Mouse (Mus musculus) 3134 (cell line): ENCODE results near the gene Gm28048.

Experiments used
- DNase-seq: peaks from one replicate; pipeline ENCODE4 v3.0.0-alpha.2; 2011; ENCODE audit warnings: low spot score; ENCODE audit not compliant: insufficient read length; ENCODE audit errors: extremely low read depth

Gm28048 gene

DNA sequence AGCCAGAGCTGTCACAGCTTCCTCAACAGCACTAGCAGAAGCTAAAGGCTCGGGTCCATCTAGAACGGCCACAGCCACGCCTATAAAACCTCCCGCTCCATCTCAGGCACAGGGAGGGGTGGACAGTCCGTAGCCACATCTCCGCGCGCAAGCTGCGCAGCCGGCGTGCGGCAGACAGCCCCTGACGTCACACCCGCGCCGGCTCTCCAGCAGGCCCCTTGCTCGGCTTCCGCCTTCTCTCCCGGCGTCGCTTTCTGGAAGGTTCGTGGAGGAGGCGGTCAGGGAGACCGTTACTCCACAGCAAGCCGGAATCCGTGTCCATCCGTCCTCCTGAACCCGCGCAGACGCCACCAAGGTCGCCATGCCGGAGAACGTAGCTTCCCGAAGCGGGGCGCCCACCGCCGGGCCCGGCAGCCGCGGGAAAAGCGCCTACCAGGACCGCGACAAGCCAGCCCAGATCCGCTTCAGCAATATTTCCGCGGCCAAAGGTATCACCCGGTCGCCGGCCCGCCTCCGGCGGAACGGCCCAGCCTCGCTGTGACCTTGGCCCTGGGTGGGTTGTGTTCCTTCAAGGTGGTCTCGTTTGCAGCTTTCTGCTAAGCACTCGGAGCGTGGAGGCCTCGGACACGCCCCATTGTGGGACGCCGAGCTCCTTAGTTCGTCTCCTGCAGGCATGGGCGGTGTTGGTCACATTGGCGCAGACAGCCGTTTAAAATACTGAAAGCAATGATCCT lies 8.7 kb upstream of the Gm28048 start, which contains the start of gene Cct4:
TSS of gene Cct4 (plus strand) at position 127 of the 734 bp plus-strand sequence.
- peak; percentile 99 for DNase-seq

DNA sequence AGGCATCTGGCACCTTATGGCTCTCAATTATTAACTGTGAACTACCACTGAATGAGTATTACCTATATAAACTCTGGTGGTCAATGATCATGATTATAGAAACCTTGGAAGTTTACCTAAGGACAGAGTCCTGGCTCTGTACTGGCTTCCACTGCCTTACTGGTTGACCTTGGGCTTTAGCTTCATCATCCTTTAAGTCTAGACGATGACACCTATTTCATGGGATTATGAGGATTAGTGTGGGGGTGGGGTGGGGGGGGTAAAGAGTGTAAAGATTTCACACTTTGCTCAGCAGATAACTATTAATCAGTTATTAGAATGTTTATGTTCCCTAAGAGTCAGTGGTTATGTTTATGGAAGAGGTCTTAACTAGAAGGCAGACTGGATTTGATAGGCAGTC lies 7.9 kb upstream of the Gm28048 start:
- no peak for DNase-seq

DNA sequence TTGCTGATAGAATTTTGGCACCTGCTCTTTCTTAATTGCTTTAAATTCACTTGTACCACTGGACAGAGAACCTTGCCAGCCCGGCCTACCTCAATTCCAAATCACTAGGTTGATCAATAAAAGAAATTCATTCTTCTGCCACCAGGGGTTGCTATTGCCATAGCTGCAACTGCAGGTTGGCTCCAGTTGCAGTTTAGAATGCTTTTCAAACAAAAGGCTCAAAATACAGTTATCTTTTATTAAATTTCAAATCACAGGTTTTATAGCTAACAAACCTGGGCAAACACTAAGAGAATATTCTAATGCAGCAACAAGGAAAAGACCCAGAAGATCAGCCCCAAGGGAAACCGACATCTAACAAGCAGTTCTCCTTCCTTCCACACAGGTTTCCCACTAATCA lies 5.5 kb upstream of the Gm28048 start:
- peak; percentile 32 for DNase-seq

DNA sequence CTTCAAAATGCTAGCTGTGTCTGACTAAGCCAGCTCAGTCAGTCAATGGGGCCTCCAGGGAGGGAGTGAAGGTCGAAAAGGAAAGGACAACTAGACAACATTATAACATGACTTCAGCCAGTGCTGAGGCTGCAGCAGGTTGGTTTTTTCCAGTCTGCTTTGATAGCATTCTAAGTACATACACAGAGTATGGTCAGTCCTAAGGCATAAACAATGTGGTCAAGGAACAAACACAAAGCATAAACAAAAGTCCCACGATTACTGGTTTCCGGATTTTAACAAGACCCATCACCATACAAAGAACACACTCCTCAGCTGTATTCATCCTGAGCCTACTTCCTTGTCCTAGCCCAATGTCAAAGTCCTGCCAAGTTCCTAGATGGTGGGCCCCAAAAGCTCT lies 3.6 kb upstream of the Gm28048 start:
- DNase-seq = no peak

DNA sequence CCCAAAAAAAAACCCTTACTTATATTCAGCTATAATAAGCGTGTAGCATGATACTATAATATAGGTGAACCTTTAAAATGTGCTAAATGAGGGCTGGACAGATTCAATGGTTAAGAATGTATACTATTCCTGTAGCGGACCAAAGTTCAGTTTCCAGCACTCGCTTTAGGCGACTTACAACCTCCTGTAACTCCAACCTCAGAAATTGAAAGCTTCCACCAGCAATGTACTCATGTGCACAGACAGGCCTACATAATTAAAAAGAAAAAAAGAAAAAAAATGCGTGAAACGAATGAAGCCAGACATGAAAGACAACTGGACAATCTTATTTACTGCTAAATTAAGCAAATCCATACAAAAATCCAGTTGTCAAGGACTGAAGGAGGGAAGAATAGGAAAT lies 956 bp upstream of the Gm28048 start:
- no peak for DNase-seq

DNA sequence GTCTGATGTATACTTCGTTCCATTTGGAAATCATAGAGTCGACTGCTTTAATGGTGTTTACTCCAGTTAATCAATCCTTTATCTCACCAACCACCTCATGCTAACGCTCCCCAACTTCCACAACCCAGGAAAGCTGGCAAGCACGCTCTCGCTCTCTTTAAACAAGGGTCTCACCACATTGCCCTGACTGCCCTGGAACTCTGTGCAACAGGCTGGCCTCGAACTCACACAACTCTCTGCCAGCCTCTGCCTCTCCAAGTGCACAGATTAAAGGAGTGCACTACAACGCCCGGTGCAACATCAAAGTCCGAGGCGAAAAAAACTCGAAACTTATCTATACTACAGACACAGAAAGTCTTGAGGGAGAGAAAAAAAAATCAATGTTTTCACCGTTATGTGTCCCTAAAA lies 343 bp downstream of the Gm28048 start:
- DNase-seq = no peak

DNA sequence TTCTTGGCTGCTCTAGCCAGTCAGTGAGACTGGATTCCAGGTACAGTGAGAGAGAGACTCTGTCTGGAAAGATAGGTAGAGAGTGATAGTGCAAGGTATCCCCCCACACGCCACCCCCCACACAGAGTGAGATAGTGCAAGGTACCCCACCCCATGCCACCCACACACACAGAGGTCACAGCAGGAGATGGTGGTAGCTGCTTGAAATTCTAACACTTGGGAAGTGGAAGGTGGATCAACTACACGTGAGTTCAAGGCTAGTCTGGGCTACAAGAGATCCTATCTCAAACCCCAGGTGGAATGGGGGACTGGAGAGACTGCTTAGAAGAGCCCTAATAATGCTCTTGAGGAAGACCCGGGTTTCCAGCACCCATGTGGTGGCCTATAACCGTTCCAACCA lies 849 bp downstream of the Gm28048 start:
- DNase-seq = no peak

DNA sequence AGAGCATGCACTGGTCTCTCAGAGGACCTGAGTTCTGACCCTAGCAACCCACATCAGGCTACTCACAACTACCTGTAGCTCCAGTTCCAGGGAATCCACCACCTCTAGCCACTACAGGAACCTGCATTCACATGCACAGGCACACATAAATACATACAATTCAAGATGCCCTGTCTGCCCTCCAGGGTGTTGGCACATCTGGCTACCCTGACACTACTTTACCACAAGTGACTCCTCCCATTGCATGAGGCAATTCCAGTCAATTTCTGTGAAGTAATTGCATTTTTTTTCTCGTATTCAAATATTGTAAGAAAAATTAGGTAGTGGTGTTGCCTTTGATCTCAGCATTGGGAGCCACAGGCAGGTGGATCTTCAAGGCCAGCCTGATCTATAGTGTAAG lies 2.7 kb downstream of the Gm28048 start:
- DNase-seq = no peak

DNA sequence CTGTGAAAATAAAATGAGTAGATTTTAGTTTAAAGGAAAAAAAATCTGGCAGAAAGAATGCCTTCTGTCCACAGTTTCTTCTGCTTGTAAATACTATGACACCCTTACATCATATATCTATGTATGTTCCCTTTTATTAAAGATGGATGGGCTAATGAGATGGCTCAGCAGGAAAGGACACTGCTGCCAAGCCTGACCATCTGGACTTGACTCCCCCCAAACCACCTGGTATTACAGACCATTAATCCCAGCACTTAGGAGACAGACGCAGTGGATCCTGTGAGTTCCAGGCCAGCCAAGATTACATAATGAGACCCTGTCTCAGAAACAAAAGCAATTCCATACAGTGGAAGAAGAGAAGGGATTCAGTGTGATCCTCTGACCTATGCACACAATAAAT lies 3.2 kb downstream of the Gm28048 start:
- DNase-seq = no peak

DNA sequence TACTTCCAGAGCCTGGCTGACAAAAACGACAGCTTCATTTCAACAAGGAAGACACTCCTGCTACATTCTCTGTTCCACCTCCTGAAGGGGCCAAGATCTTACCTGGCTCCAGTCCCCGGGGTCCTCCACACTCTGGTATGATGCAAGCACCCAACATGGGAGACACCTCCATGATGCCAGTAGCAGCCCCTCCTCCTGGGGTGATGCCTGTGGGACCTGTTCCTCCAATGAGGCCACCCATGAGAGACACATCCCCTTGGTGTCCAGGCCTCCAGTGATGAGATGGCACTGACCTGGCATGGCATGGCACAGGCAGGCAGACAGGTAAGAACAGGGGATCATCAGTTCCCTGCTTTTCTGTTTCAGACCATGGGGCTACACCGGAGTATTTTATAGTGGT lies 3.7 kb downstream of the Gm28048 start:
- no peak for DNase-seq

DNA sequence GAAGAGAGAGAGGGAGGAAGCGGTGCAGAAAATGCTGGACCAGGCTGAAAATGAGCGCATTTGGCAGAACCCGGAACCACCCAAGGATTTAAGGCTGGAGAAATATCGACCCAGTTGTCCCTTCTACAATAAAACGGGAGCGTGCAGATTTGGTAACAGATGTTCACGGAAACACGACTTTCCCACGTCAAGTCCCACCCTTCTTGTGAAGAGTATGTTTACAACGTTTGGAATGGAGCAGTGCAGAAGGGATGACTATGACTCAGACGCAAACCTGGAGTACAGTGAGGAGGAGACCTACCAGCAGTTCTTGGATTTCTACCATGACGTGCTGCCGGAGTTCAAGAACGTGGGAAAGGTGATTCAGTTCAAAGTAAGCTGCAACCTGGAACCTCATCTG lies 8.3 kb downstream of the Gm28048 start:
- DNase-seq = peak; percentile 47

DNA sequence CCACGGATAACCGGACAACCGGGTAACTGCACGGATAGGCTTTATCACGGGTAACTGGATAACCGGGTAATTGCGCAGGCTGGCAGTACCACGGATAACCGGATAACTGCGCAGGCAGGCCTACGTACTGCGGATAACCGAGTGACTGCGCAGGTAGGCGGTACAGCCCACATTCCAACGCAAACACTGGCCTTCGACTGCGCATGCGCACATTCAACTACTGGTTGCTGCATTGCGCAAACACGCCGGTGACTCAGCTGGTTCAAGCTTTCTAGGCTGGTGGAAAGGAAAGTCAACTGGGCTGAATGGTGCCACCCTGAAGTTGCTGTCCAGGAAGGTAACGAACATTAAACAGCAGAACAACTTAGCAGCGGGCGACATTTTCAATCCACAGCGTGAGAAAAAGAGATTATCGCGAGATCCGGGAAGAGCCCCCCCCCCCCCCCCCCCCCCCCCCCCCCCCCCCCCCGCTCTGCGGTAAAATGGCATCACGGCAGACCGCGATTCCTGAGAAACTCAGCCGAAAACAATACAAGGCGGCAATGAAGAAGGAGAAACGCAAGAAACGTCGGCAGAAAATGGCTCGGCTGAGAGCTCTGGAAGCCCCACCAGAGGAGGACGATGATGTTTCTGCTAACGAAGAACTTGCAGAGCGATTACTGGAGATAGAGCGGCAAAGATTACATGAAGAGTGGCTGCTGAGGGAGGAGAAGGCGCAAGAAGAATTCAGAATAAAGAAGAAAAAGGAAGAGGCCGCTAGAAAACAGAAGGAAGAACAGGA lies 9.0 kb downstream of the Gm28048 start:
- DNase-seq = peak; percentile 73

DNA sequence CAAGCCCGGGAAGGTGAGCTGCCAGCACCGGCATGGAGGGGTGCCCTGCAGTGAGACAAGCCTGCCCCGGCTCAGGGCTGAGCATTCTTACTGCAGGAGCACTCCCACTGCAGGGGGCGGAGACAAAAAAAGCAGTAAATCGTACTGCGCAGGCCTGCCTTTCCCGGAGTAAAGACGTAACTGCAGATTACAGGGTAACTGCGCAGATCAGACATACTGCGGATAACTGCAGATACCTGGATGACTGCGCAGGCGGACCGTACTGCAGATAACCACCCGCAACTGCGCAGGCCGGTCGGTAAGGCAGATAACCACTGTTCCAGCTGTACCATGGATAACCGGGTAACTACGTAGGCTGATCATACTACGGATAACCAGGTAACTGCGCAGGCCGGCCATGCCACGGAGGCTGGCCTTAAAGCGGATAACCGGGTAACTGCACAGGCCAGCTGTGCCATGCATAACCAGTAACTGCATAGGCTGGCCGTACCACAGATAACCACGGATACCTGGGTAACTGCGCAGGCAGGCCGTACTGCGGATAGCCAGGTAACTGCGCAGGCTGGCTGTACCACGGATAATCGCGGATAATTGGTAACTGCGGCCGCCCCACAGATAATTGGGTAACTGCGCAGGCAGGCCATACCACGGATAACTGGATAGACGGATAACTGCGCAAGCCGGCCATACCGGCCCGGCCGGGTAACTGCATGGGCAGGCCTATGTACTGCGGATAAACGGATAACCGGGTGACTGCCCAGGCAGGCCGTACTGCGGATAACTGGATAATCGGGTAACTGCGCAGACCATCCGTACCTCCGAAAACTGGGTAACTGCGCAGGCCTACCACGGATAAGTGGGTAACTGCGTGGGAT lies 9.8 kb downstream of the Gm28048 start, which contains the start of gene Zrsr1:
TSS of gene Zrsr1 (plus strand) at position 171 of the 875 bp plus-strand sequence.
- peak; percentile 59 for DNase-seq

DNA sequence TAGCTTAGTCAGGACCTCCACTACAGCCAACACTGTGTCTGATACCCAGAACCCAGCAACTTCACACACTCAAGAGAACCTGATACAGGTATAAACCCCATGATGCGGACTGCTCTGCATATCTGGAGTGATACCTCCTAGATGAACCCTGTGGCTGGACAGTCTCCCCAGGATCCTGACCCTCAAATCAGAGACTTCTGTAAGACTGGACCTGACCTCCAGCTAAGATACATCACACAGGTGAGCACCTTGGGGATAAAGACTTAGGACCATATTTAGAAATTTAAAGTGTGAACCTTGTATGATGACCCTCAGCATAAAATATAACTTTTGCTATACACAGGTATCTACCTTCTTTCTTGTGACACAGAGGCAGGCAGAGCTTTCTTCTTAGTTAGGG lies 11.3 kb downstream of the Gm28048 start:
- DNase-seq = no peak

DNA sequence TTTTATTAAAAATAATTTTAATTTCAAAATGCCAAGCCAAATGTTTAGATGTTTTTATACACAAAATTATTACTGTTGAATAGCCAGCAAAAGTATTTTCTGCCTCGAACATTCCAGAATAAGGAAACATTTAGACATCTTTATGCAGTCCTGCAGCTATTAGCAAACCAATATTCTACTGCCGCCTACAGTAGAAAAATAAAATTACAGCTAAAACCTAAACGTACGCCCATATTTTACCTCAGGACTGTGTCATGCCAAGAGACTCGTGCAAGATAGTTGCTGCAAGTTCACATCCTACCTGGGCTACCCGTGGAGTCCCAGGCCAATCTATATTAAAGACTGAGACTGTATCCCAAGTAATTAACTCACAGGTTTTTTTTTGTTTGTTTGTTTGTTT lies 12.4 kb downstream of the Gm28048 start:
- no peak for DNase-seq

DNA sequence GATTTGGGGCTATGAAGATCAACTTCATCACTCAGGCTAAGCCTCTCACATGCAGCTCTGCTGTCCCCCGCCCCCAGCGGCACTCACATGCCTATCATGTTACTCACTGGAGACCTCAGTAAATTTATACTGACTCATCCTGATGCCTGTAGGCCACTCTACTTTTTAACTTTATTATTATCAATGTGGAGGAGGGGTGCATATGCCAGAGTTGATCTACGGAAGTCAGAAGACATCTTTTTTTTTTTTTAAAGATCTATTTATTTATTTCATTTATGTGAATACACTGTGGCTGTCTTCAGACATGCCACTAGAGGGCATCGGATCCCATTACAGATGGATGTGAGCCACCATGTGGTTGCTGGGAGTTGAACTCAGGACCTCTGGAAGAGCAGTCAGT lies 16.4 kb downstream of the Gm28048 start:
- DNase-seq = peak; percentile 75

DNA sequence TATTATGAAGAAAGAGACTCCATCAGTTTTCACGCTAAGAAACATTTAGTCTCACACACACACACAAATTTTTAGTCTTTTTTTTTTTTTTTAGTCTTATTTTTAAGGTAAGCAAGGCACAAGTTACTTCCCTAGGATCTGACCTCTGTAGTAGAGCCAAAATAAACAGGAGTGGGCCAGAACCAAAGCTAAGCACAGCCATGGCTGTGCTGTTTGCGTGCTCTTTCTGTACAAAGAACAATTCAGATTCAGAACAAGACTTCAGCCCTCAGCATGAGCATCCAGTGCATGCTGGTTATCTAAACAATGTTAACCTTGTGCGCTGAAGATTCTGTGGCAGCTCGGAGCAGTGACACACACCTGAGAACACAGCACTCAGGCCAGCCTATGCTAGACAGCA lies 17.5 kb downstream of the Gm28048 start:
- no peak for DNase-seq

DNA sequence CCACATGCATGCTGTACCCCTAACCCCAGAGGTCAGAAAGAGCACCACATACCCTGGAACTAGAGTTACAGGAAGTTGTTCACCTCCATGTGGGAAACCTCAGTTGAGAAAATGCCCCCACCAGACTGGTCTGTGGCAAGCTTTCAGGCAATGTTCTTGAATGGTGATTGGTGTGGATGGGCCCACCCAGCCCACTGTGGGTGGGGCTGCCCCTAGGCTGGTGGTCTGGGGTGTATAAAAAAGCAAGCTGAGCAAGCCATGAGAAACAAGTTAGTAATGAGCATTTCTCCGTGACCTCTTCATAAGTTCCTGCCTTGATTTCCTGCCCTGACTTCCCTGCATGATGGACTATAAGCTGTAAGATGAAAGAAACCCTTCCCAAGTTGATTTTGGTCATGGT lies 19.8 kb downstream of the Gm28048 start:
- DNase-seq = no peak

DNA sequence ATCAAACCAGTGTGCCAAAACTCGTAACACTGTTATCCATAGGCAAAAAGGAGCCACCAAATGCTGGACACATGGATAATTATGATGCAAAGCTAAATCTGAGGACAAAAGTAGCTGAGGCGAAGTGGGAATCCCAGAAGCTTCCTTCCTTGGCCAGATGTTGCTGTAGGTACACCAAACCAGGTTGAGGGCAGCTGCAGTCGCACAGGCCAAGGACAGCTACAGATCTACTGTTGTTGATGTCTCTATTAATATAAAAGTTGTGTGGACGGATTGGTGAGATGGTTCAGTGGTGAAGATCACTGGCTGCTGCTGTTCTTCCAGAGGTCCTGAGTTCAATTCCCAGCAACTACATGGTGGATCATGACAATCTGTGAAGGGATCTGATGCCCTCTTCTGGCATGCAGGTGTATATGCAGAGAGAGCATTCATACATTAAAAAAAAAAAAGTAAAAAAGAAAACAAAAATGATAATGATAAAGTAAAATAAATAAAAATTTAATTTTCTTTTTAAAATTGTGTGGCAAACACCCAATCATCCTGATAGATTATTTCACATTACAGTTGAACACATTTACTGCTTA lies 24.0 kb downstream of the Gm28048 start:
- no peak for DNase-seq

DNA sequence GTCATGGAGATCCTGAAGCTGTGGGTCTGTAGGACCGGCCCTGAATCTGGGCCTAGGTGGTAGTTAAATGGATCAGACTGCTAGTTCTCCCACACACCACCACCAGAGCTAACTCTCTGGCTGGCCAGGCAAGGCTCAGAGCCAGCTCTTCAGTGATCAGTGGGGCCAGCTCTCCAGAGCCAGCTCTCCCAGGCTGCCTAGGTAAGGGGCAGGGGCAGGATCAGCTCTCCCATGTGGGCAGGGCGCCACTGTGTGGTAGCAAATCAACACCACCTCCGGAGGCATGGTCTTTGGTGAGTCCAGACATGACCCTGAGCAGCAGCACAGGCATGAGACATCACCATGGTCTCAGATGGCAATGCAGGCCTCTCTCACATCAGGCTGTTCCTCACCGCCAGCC lies 25.1 kb downstream of the Gm28048 start:
- peak; percentile 69 for DNase-seq

DNA sequence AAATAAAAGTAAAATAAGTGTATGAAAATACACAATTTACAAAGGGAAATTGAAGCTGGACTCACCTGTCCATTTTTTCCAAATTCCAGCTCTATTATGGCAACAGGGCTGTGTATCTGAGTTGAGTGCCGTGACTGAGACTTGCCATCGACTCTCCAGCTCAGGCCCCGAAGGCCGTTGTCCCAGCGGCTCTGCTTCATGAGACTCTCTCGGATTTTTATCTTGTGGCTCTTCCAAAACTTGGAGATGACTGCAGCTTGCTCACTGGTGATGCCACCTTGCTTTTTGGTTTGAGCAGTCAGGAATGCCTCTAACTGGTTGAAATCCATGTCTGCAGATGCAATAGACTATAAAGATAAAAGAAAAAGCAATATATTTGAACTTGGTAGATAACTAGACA lies 25.5 kb downstream of the Gm28048 start:
- DNase-seq = no peak
